Mouse (Mus musculus): ENCODE measurements at regions not wholly inside any gene's neighbourhood (a gene's known extent, or its start where the extent isn't known, plus 50 kb on each side); places are given as distances from the start of the nearest gene placed in this dataset.

DNA sequence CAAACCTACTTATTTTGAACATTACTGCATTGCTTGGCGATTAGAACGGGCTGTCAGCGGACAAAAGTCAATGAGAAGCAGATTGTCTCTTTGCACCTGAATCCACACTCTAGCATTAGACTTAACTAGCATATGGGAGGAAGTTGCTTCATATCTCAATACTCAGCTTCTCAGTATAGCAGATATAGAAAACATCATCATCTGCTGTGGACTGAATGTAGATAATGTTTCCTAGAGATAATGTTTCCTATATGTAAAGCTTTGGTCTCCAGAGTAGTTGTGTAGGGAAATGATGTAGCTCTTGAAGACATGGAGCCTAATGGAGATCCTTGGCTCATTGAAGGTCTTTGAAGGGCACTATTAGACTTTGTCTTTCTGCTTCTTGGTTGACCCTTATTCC is 267.0 kb upstream of the Rspo3 start:
- no peak for TF ChIP-seq POLR2A (IDR thresholded peaks at IDR 0.05; ENCODE audit: borderline replicate concordance, extremely low read depth, low read depth, low read length)
- no peak for TF ChIP-seq CTCF (IDR thresholded peaks at IDR 0.05; ENCODE audit: insufficient read depth, low read length)
- 96% methylated on average over 3 of the region's 3 CpGs for WGBS
- Histone ChIP-seq H3K4me3 (replicated peaks; ENCODE audit: extremely low read depth, low read depth, low read length) (no peak overlapping the region), H3K4me1 (ENCODE audit: control insufficient read depth, insufficient read depth, low read length) (no peaks in the 10 kb centered on the region; the same call in 1 of the 2 replicates)
- no peak for DNase-seq

DNA sequence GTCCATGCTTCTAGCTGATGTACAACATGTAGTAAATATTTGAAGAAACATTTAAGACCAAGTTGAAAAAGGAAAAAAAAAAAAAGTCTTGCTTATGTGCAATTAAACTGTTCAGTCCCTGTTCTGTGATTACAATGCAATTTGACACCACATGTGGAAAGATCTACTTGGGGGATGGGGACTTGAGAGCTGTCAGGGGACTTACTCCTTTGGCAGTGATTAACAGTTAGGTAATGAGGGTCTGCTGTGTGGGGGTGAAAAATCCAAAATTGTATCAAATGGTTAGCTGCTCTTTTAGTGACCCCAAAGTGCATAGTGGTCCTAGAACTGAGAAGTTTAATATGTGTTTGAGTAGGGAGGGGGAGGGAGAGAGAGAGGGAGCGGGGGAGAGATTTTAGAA is 259.0 kb upstream of the Rspo3 start:
- 86% methylated on average over 1 of the region's 1 CpGs for WGBS
- TF ChIP-seq POLR2A (IDR thresholded peaks at IDR 0.05; ENCODE audit: borderline replicate concordance, extremely low read depth, low read depth, low read length) (no peak), CTCF (IDR thresholded peaks at IDR 0.05; ENCODE audit: insufficient read depth, low read length) (no peak)
- no peak overlapping the region for H3K4me3 ChIP-seq (replicated peaks; ENCODE audit: extremely low read depth, low read depth, low read length)
- no peak for DNase-seq
- H3K4me1 ChIP-seq (ENCODE audit: control insufficient read depth, insufficient read depth, low read length) = no peaks in the 10 kb centered on the region

DNA sequence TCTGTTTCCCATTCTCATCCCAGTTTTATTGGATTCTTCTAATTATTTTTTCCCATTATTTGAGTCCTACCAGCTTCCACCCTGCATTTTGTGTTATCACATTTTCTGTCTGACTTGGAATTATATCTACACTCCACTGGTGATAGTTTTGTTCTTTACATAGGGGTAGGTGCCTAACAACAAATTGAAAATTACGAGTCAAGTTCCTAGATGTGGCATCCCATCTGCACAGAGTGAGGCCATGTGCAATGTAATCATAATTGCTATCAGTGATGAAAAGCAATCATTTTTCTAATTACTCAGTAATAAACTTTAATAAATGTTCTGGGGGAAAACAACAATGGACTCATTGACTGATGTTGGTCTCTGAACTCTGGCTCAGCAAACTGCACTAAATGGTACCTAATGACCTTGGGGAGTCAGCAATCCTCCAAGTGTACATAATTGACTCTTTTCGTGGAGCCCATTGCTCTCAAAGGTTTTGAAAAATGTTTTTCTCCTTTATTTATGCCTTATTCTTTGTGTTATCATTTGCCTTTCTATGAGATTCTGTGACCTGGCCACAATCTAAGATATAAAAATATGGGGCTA is 250.6 kb upstream of the Rspo3 start:
- Histone ChIP-seq H3K4me3 (replicated peaks; ENCODE audit: extremely low read depth, low read depth, low read length) (no peak overlapping the region), H3K4me1 (ENCODE audit: control insufficient read depth, insufficient read depth, low read length) (no peaks in the 10 kb centered on the region)
- WGBS = 72% methylated on average over 2 of the region's 2 CpGs
- TF ChIP-seq POLR2A (IDR thresholded peaks at IDR 0.05; ENCODE audit: borderline replicate concordance, extremely low read depth, low read depth, low read length) (no peak), CTCF (IDR thresholded peaks at IDR 0.05; ENCODE audit: insufficient read depth, low read length) (no peak)
- DNase-seq = no peak

DNA sequence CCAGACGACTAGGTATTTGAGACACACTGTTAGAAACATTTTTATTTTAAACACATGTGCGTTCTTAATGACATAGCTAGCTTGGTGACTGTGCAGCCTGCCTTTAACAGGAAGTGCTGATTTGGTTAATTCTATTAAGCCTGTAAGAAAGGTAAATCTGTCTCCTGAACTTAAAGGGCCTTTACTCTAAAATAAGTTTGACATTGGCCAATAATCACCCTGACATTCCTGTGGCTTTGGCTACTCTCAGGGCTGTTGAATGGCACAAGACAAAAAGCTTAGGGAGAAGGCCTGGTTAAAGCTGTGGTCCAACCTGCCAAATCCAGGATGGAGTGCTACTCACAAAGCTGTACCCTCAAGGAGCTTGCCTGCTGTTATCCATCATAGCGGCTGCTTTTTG is 201.0 kb upstream of the Rspo3 start:
- 71% methylated on average over 3 of the region's 3 CpGs for WGBS
- TF ChIP-seq CTCF (IDR thresholded peaks at IDR 0.05; ENCODE audit: insufficient read depth, low read length) (no peak), POLR2A (IDR thresholded peaks at IDR 0.05; ENCODE audit: borderline replicate concordance, extremely low read depth, low read depth, low read length) (no peak)
- Histone ChIP-seq H3K4me3 (replicated peaks; ENCODE audit: extremely low read depth, low read depth, low read length) (no peak overlapping the region), H3K4me1 (ENCODE audit: control insufficient read depth, insufficient read depth, low read length) (no peaks in the 10 kb centered on the region)
- DNase-seq = no peak

DNA sequence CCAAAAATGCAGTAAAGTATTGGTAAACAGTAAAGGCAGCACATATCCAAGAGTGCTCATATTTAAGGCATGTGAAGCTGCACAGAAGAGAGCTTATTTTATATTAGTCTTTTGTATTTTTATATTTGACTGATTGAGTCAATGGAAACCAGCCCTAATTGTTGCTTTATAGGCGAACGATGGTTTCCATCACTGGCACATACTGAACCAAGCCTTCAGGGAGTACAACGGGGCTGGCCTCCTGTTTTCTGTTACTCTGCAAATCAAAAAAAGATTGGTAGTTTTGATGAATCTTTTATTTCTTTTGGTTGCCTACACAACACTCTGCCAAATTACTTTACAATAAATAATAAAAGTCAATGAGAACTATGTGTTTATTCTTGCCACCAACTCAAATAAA is 189.7 kb upstream of the Rspo3 start:
- WGBS = 83% methylated on average over 3 of the region's 3 CpGs
- TF ChIP-seq POLR2A (IDR thresholded peaks at IDR 0.05; ENCODE audit: borderline replicate concordance, extremely low read depth, low read depth, low read length) (no peak), CTCF (IDR thresholded peaks at IDR 0.05; ENCODE audit: insufficient read depth, low read length) (no peak)
- Histone ChIP-seq H3K4me1 (ENCODE audit: control insufficient read depth, insufficient read depth, low read length) (no peaks in the 10 kb centered on the region), H3K4me3 (replicated peaks; ENCODE audit: extremely low read depth, low read depth, low read length) (no peak overlapping the region)
- no peak for DNase-seq

DNA sequence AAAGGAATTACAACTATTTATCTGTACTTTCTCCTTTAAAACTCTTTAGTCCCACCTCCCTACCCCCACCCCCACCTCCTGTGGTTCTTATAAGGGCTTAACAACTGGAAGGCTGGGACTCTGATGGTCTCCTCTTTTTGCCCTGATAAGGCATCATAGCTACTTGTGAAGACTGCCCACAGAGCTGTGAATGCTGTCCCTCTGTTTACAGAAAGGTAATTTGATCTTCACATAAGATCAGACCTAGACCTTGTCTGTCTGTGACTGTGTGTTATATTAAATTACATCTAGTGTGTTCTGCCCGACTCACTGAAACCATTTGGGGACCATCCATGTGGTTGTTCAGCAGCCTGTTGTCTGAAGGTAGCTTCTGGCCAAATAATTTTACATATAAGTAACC is 175.3 kb upstream of the Rspo3 start:
- WGBS = 13% methylated on average over 1 of the region's 1 CpGs

DNA sequence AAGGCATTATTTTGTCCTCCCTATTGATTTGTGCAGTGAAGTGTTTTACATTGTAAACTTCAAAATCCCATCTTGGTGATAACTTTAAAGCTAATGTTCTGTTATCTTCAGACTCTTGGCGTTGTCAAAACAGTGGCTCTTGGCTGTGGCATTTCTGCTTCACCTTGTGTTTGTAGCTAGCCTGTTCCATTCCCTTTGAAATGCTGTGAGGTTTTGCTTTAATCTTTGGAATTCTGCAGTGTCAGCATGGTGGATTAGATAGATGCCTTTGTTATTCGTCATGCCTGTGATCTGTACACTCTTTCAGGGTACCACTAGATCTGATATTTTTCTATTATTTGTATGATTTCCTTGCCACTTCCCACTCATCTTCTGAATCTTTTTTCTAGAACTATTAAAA is 173.0 kb upstream of the Rspo3 start:
- WGBS = 20% methylated on average over 2 of the region's 2 CpGs
- no peak for DNase-seq
- TF ChIP-seq POLR2A (IDR thresholded peaks at IDR 0.05; ENCODE audit: borderline replicate concordance, extremely low read depth, low read depth, low read length) (no peak), CTCF (IDR thresholded peaks at IDR 0.05; ENCODE audit: insufficient read depth, low read length) (no peak)
- H3K4me3 ChIP-seq (replicated peaks; ENCODE audit: extremely low read depth, low read depth, low read length) = no peak overlapping the region
- H3K4me1 ChIP-seq (ENCODE audit: control insufficient read depth, insufficient read depth, low read length) = no peaks in the 10 kb centered on the region

More for the DNA sequence above, 175.3 kb upstream of the Rspo3 start:
- DNase-seq = no peak
- Histone ChIP-seq H3K4me1 (ENCODE audit: control insufficient read depth, insufficient read depth, low read length) (no peaks in the 10 kb centered on the region), H3K4me3 (replicated peaks; ENCODE audit: extremely low read depth, low read depth, low read length) (no peak overlapping the region)
- TF ChIP-seq POLR2A (IDR thresholded peaks at IDR 0.05; ENCODE audit: borderline replicate concordance, extremely low read depth, low read depth, low read length) = no peak
- no peak for TF ChIP-seq CTCF (IDR thresholded peaks at IDR 0.05; ENCODE audit: insufficient read depth, low read length)

DNA sequence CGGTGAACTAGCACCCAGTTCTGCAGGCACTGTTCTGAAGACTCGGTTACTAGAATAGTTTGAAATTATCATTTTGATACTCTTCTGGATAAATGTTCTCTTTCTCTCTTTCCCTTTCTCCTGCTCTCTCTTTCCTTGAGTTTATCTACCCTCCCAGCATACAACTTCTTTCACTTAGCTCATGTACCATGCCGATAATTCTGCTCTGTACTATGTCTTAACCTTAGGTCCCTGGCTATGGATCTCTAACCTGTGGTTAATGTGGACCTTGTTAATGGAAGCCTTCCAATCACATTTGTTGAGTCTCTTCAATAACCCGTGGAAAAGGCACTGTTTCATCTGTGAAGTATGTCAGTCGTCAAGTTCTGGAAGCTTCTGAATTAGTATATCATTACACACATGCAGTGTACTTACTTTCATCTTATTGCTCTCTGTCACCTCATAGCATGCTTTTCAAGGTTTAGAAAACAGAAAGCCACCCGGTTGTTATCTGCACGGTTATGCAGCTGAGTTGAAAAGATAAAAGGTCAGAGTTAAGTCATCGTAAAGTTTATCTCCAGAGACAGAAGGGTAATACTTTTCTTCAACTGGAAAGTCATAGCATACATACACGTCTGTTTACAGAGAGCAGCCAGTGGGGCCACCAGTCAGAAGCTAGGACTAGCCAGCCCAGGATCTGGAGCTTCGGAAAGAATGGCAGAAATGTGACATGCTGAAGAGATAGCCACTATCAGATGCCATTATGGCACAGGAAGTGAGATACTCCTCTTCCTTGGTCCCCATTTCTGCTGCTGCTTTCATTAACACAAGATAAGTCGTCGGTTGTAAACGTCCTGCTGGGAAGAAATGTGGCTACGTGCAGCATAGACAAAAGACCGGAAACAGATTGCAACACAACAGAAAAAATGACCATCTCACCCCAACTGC is 157.6 kb upstream of the Rspo3 start:
- no peak for TF ChIP-seq CTCF (IDR thresholded peaks at IDR 0.05; ENCODE audit: insufficient read depth, low read length)
- WGBS = 43% methylated on average over 15 of the region's 15 CpGs
- H3K4me3 ChIP-seq (replicated peaks; ENCODE audit: extremely low read depth, low read depth, low read length) = no peak overlapping the region
- H3K4me1 ChIP-seq (ENCODE audit: control insufficient read depth, insufficient read depth, low read length) = no peaks in the 10 kb centered on the region
- no peak for DNase-seq

DNA sequence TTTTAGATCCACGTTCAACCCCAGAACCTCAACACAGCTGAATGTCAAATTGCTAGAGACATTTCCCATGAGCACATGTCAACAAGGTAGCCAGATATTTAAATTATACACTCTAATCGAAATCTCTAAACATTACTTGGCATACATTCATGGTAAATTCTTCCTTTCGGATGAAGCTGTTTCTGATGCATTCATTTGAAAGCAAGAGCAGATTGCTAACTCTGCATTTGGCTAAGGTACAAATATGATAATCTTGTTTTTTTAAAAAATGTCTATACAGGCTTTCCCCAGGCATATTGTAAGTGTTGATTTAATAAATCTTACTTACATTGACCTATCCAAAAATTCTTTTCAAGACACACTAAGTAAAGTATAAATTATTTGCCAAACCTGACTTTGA is 153.9 kb upstream of the Rspo3 start:
- Histone ChIP-seq H3K4me1 (ENCODE audit: control insufficient read depth, insufficient read depth, low read length) (no peaks in the 10 kb centered on the region), H3K4me3 (replicated peaks; ENCODE audit: extremely low read depth, low read depth, low read length) (no peak overlapping the region)
- DNase-seq = no peak
- TF ChIP-seq CTCF (IDR thresholded peaks at IDR 0.05; ENCODE audit: insufficient read depth, low read length) (no peak), POLR2A (IDR thresholded peaks at IDR 0.05; ENCODE audit: borderline replicate concordance, extremely low read depth, low read depth, low read length) (no peak)
- WGBS = 59% methylated on average over 3 of the region's 3 CpGs

DNA sequence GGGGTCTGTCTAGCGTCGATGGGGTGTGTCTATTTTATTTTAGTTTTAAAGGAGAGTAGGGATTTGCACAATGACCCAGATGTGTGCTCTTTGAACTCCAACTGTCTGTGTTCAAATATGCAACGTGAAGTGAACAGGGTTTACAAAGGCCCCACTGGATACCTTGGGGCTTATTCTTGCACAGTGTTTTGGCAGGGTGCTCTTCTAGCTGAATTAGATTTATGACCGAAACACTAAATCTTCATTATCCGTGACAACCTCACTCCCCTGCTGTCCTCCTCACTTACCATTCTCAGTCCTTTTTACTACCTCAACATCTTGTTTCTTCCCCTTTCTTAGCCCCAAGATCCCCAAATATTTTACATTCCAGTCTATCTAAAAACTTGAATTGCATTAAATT is 151.3 kb upstream of the Rspo3 start:
- whole genome bisulfite sequencing = 68% methylated on average over 5 of the region's 5 CpGs
- Histone ChIP-seq H3K4me1 (ENCODE audit: control insufficient read depth, insufficient read depth, low read length) (no peaks in the 10 kb centered on the region), H3K4me3 (replicated peaks; ENCODE audit: extremely low read depth, low read depth, low read length) (no peak overlapping the region)
- no peak for TF ChIP-seq POLR2A (IDR thresholded peaks at IDR 0.05; ENCODE audit: borderline replicate concordance, extremely low read depth, low read depth, low read length)
- TF ChIP-seq CTCF (IDR thresholded peaks at IDR 0.05; ENCODE audit: insufficient read depth, low read length) = no peak
- no peak for DNase-seq
